Mouse (Mus musculus): ENCODE data around the gene Vsig1.

Vsig1 gene

DNA sequence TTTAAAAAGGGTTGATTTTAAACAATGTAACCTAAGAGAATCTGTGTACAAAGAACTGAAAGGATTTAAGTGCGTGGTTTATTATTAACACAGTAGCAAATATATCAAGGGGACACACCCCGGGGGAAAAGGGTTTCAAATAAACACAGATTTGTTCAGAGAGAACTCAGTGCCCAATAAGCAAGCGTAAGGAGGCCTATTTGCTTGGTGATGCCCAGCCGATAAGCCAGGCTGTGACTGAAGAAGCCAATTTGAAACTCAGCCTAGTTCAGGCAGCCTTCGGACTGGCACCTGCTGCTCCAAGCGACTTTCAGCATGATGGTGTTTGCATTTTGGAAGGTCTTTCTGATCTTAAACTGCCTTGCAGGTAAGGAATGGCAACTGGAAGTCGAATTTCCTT, at the start of gene Vsig1:
Gene Vsig1 (plus strand): TSS at position 249 of the 400 bp plus-strand sequence.
- no peak for DNase-seq

DNA sequence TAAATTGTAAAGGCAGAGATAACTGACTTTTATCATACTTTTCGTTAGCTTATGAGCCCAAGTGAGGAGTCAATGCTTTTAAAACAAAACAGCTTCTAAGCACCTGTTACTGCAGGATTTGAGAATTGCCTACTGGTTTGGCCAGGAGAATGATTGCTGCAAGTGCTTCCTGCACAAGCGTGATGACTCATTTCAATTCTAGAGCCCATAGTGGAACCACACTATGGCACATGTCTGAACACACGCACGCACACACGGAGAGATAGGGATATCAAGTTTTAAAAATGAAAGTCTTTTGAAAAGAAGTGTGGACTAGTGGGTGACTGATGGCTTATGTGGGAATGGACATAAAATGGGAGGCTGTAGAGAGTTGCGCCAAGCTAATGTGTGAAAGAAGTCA, 44.6 kb upstream of the Vsig1 start:
- DNase-seq: no peak

GRCm38 (mm10) chrX:140863431-140863830, 44.0 kb upstream of the Vsig1 start:
- no peak for DNase-seq

- no peak for DNase-seq
Measured at GRCm38 (mm10) chrX:140887193-140887592, 20.2 kb upstream of the Vsig1 start.

GRCm38 (mm10) chrX:140891796-140892195, 15.6 kb upstream of the Vsig1 start:
- DNase-seq: no peak

- DNase-seq: no peak
Measured at GRCm38 (mm10) chrX:140903487-140903886, 3.9 kb upstream of the Vsig1 start.

GRCm38 (mm10) chrX:140921321-140921720, 13.9 kb downstream of the Vsig1 start:
- no peak for DNase-seq

DNA sequence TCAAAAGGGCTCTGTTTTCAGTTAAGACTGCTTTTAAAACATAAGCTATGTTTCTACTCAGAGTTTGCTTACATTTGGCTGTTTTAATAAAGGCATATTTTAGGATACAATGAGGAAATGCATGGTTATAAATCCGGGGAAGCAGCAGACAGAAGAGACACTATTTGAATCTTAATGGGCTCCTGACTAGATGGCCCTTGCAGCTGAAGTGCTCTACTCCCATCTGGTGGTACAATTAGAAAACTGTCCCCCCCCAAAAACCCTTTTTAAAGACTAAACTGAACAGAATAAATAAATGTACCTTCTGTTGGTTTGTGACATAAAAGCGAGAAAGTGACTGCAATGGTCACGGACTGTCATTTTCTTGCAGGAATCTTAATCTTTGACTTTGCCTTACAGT, 24.7 kb downstream of the Vsig1 start:
- DNase-seq: no peak

GRCm38 (mm10) chrX:140933263-140933662, 25.9 kb downstream of the Vsig1 start:
- DNase-seq: no peak

DNA sequence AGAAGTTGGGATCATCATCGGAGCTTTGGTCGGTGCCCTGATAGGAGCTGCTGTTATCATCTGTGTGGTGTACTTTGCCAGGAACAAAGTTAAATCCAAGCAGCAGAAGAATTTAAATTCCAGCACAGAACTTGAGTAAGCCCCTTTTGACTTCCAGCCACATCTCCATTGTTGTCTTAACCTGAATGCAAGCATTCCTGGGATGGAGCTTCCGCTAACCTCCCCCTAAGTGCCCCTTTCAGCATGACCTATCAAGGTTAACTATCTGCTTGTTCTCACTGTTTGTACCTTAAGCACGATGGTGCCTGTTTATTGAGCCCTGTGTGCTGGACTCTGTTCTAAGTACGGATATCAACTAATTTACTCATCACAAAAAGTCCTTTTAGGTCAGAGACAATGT, 28.9 kb downstream of the Vsig1 start:
- DNase-seq: no peak

GRCm38 (mm10) chrX:140953618-140954017, 46.2 kb downstream of the Vsig1 start:
- DNase-seq: no peak

GRCm38 (mm10) chrX:140956272-140956940, 49.0 kb downstream of the Vsig1 start, which contains the start of the genes Psmd10 and Atg4a:
Gene Psmd10, minus strand, starts transcription at chrX:140956728.
Gene Atg4a, plus strand, starts transcription at chrX:140956907.
- DNase-seq: peak; percentile 94 to 96

DNA sequence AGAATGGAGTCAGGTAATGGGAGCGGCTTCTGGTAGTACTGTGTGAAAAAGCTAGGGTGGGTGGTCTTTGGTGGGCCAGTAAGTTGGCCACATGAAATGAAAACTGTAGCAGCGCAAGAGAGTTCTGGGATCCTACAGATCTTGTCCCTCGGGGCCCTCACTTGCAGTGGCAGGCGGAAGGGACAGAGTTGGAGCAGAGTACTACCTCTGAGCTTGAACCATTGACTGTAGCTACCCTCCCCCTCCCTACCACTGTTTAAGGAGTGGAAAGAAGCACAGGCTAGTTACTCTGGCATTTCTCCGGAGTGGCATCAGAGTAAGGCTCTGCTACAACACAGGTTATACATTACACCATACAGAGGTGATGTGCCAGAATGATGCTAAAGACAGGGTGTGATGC, 49.6 kb downstream of the Vsig1 start:
- DNase-seq: no peak

- DNase-seq: no peak
Measured at GRCm38 (mm10) chrX:140978943-140979342, 71.5 kb downstream of the Vsig1 start.

DNA sequence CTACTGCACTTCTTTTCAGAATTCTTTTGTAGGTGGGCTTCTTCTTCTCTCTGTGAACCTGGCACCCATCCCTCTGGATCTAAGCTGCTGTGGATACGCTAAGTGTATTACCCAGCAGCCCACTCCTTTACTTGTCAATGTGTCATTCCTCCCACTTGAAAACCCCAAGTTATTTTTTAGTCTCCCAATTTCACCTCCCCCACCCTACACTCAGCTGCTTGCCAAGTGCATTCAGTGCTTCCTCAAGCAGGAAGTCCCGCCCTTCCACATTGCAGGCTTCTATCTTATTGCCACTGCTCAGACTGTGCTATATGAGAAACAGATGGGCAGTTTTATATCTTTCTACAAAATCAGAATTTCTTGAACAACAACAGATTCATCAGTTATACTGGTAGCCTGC, 72.1 kb downstream of the Vsig1 start:
- DNase-seq: peak; percentile 45 to 55

DNA sequence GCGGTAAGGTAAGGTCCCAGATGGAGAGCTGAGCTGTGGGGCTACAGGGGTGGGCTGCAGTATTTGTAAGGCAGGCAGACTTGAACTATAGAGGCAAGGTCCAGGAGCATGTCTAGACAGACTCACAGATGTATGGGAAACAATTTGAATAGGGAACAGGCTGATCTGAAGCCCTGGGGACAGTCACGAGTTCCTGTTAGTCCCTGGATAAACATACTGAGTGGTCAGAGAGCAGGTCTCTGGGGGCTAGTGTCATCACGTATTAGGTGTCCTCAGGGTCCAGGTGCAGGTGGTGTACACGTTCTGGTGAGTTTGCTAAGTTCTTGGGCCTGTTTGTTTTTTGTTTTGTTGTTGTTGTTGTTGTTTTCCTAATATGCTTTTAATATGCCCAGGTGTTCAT, 72.8 kb downstream of the Vsig1 start:
- no peak for DNase-seq

- peak; percentile 51 for DNase-seq
Measured at GRCm38 (mm10) chrX:140983206-140983960, 76.0 kb downstream of the Vsig1 start.

DNA sequence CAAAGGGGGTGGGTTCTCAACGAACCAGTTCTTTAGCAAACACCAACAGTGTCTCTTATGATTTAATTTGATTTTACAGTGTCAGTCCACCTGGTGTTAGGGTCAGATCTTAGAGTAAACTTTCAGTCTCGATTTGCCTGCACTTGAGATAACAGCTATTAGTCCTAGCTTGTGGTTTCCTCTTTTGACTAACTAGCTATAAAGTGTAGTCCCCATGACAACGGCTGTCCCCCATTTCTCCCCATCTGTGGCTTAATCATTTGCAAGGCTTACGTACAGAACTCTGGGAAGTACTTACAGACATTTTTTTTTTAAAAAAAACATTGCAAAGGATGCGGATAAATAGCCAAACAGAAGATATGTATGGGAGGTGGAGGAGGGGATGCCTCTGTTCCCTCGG, 77.4 kb downstream of the Vsig1 start:
- DNase-seq: no peak

- peak in 1 of 2 experiments; percentile 16 for DNase-seq
Measured at GRCm38 (mm10) chrX:140985256-140985655, 77.8 kb downstream of the Vsig1 start.

All from kidney, postnatal 36 days (tissue).